Mouse (Mus musculus) small intestine, adult 2 months (tissue): ENCODE measurements at regions not wholly inside any gene's neighbourhood (a gene's known extent, or its start where the extent isn't known, plus 50 kb on each side); places are given as distances from the start of the nearest gene placed in this dataset.

Experiments used
- H3K27ac ChIP-seq: fragments of 200-500 bp; 2 replicates; pipeline ENCODE4 v1.5.1; 2012; ENCODE audit warnings: low read depth, low read length, control low read depth, inconsistent platforms; ENCODE audit not compliant: insufficient read depth
- H3K27me3 ChIP-seq: fragments of 200-500 bp; 2 replicates; pipeline ENCODE4 v1.6.1; 2012; ENCODE audit warnings: mild to moderate bottlenecking, moderate library complexity, low read length, inconsistent platforms; ENCODE audit not compliant: control insufficient read depth, insufficient read depth
- H3K36me3 ChIP-seq: fragments of 200-500 bp; 2 replicates; pipeline ENCODE4 v1.6.1; 2012; ENCODE audit warnings: mild to moderate bottlenecking, low read length, control low read depth, inconsistent platforms; ENCODE audit not compliant: control insufficient read depth, insufficient read depth
- H3K4me1 ChIP-seq: fragments of 200-500 bp; 2 replicates; pipeline ENCODE4 v1.6.1; 2012; ENCODE audit warnings: low read length, inconsistent platforms, mixed read lengths; ENCODE audit not compliant: control insufficient read depth, insufficient read depth, insufficient read length
- H3K4me3 ChIP-seq: fragments of 200-500 bp; 2 replicates; pipeline ENCODE4 v1.5.1; 2012; ENCODE audit warnings: low read depth, mild to moderate bottlenecking, control low read depth, inconsistent platforms, low read length, moderate library complexity
- CTCF ChIP-seq: fragments of 200-500 bp; IDR thresholded peaks from 2 replicates; pipeline ENCODE4 v1.5.1; 2012; ENCODE audit warnings: low read depth, mild to moderate bottlenecking, control low read depth, inconsistent platforms, low read length, moderate library complexity, mixed read lengths; ENCODE audit not compliant: insufficient replicate concordance, insufficient read length; ENCODE audit errors: extremely low read depth
- POLR2A ChIP-seq: fragments of 200-500 bp; IDR thresholded peaks from 2 replicates; pipeline ENCODE4 v1.6.1; 2012; ENCODE audit warnings: low read depth, mild to moderate bottlenecking, control low read depth, inconsistent platforms, low read length, moderate library complexity
- WGBS: fragments of 180-500 bp; shearing (Covaris S2); methylation state at CpG from one replicate; pipeline ENCODE4 v1.1.7; 2018; 5-methylcytosine and 5-hydroxymethylcytosine counted together

- no peaks in the 10 kb centered on the region for H3K27me3 ChIP-seq
- 86% methylated on average over 4 of the region's 4 CpGs for WGBS
- no peak overlapping the region for H3K4me3 ChIP-seq
- H3K27ac ChIP-seq, result no peak overlapping the region
- H3K36me3 ChIP-seq, result no peaks in the 10 kb centered on the region
- TF ChIP-seq POLR2A (no peak), CTCF (no peak)
- no peaks in the 10 kb centered on the region for H3K4me1 ChIP-seq
Observed at GRCm38 (mm10) chr11:42854411-42854810, 181.1 kb upstream of the Gm9972 start.

GRCm38 (mm10) chr11:42857687-42858086, 177.9 kb upstream of the Gm9972 start:
- Histone ChIP-seq H3K4me3 (no peak overlapping the region), H3K27ac (no peak overlapping the region), H3K4me1 (no peaks in the 10 kb centered on the region), H3K27me3 (no peaks in the 10 kb centered on the region), H3K36me3 (no peaks in the 10 kb centered on the region)
- TF ChIP-seq POLR2A, result no peak
- TF ChIP-seq CTCF, result no peak

GRCm38 (mm10) chr11:42874056-42874455, 161.5 kb upstream of the Gm9972 start:
- TF ChIP-seq POLR2A, result no peak
- TF ChIP-seq CTCF, result no peak
- Histone ChIP-seq H3K27ac (no peak overlapping the region), H3K27me3 (no peaks in the 10 kb centered on the region), H3K4me3 (no peak overlapping the region), H3K4me1 (no peaks in the 10 kb centered on the region), H3K36me3 (no peaks in the 10 kb centered on the region)
- 84% methylated on average over 2 of the region's 2 CpGs for WGBS

GRCm38 (mm10) chr11:42900024-42900423, 135.5 kb upstream of the Gm9972 start:
- H3K27me3 ChIP-seq, result no peaks in the 10 kb centered on the region
- H3K4me3 ChIP-seq, result no peak overlapping the region
- TF ChIP-seq POLR2A (no peak), CTCF (no peak)
- no peaks in the 10 kb centered on the region for H3K36me3 ChIP-seq
- H3K27ac ChIP-seq, result no peak overlapping the region
- no peaks in the 10 kb centered on the region for H3K4me1 ChIP-seq
- WGBS, result 88% methylated on average over 4 of the region's 4 CpGs

- H3K27ac ChIP-seq, result no peak overlapping the region
- H3K4me1 ChIP-seq, result no peaks in the 10 kb centered on the region
- H3K36me3 ChIP-seq, result no peaks in the 10 kb centered on the region
- H3K4me3 ChIP-seq, result no peak overlapping the region
- H3K27me3 ChIP-seq, result no peaks in the 10 kb centered on the region
- TF ChIP-seq CTCF, result no peak
- no peak for TF ChIP-seq POLR2A
- WGBS, result 64% methylated on average over 5 of the region's 5 CpGs
Observed at GRCm38 (mm10) chr11:42903459-42904012, 132.0 kb upstream of the Gm9972 start.

- TF ChIP-seq CTCF (no peak), POLR2A (no peak)
- WGBS, result 78% methylated on average over 2 of the region's 2 CpGs
- no peaks in the 10 kb centered on the region for H3K27me3 ChIP-seq
- H3K4me3 ChIP-seq, result no peak overlapping the region
- H3K36me3 ChIP-seq, result no peaks in the 10 kb centered on the region
- no peak overlapping the region for H3K27ac ChIP-seq
- no peaks in the 10 kb centered on the region for H3K4me1 ChIP-seq
Observed at GRCm38 (mm10) chr11:42905561-42905960, 130.0 kb upstream of the Gm9972 start.

GRCm38 (mm10) chr11:42906020-42906419, 129.5 kb upstream of the Gm9972 start:
- Histone ChIP-seq H3K27me3 (no peaks in the 10 kb centered on the region), H3K4me1 (no peaks in the 10 kb centered on the region), H3K36me3 (no peaks in the 10 kb centered on the region), H3K4me3 (no peak overlapping the region), H3K27ac (no peak overlapping the region)
- TF ChIP-seq CTCF (no peak), POLR2A (no peak)
- WGBS, result 78% methylated on average over 3 of the region's 3 CpGs

- 66% methylated on average over 2 of the region's 2 CpGs for WGBS
- Histone ChIP-seq H3K36me3 (no peaks in the 10 kb centered on the region), H3K4me1 (no peaks in the 10 kb centered on the region), H3K4me3 (no peak overlapping the region), H3K27me3 (no peaks in the 10 kb centered on the region), H3K27ac (no peak overlapping the region)
- TF ChIP-seq POLR2A (no peak), CTCF (no peak)
Observed at GRCm38 (mm10) chr11:42916421-42917181, 118.9 kb upstream of the Gm9972 start.
